Mouse (Mus musculus): ENCODE results near the gene Rsc1a1. TPM values are rescaled to one million over a fixed set of nuclear protein-coding genes. Genes with fewer than 3 reads are reported as not detected.
A peak's percentile ranks its signal among the peaks of the same experiment; 100 is the strongest.

Rsc1a1 gene
- total and polyA plus RNA-seq, 2 experiments from 2014 or later = 2.7 TPM; not detected in 1

GRCm38 (mm10) chr4:141708971-141709370 lies 23.6 kb upstream of the Rsc1a1 start:
- peaks cover 60% of the 10 kb centered on the region for H3K36me3 ChIP-seq (ENCODE audit: insufficient read depth, low read length)
- no peaks in the 10 kb centered on the region for H3K27me3 ChIP-seq (ENCODE audit: insufficient read depth, low read length)
- H3K4me1 ChIP-seq (ENCODE audit: insufficient read depth, low read length) = no peaks in the 10 kb centered on the region
- H3K27ac ChIP-seq (ENCODE audit: low read depth, low read length) = no peak overlapping the region
- TF ChIP-seq CTCF (IDR thresholded peaks at IDR 0.05) = no peak
- H3K9ac ChIP-seq (replicated peaks; ENCODE audit: low read length, poor library complexity, severe bottlenecking) = no peak overlapping the region
- DNase-seq (ENCODE audit: low spot score) = no peak
- whole genome bisulfite sequencing = 99% methylated on average over 2 of the region's 2 CpGs
- no peak overlapping the region for H3K4me2 ChIP-seq (ENCODE audit: low read depth, low read length, poor library complexity, severe bottlenecking)
- H3K9me3 ChIP-seq (ENCODE audit: low read length) = no peaks in the 10 kb centered on the region
- H3K4me3 ChIP-seq (ENCODE audit: low read depth, low read length) = no peak overlapping the region
- no peak for ATAC-seq (ENCODE audit: low FRiP score)

DNA sequence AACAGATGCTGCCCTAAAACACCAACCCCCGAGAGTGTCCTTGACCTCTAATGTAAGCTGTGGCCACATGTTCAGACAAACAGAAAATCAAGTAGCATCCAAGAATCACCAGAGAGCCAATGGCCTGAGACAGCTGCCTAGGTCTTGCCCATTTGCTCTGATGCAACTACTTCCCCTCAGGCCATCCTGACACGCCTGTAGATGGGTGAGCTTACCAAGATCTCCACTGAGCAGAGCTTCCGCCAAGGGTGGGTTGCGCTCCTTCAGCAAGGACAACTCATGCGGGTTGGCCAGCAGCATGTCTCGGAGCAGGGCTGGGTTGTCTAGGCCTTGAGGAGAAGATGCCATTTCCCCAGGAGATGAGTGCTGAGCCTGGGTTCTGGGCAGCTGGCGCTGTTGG lies 22.6 kb upstream of the Rsc1a1 start:
- Histone ChIP-seq H3K27me3 (ENCODE audit: insufficient read depth, low read length) (no peaks in the 10 kb centered on the region), H3K4me1 (ENCODE audit: insufficient read depth, low read length) (no peaks in the 10 kb centered on the region), H3K9me3 (ENCODE audit: low read length) (no peaks in the 10 kb centered on the region), H3K27ac (ENCODE audit: low read depth, low read length) (no peak overlapping the region), H3K4me3 (ENCODE audit: low read depth, low read length) (no peak overlapping the region), H3K36me3 (ENCODE audit: insufficient read depth, low read length) (peaks cover 60% of the 10 kb centered on the region), H3K4me2 (ENCODE audit: low read depth, low read length, poor library complexity, severe bottlenecking) (no peak overlapping the region), H3K9ac (replicated peaks; ENCODE audit: low read length, poor library complexity, severe bottlenecking) (no peak overlapping the region)
- DNase-seq (ENCODE audit: low spot score) = no peak
- WGBS = 97% methylated on average over 7 of the region's 7 CpGs
- TF ChIP-seq CTCF (IDR thresholded peaks at IDR 0.05) = no peak
- ATAC-seq (ENCODE audit: low FRiP score) = no peak

GRCm38 (mm10) chr4:141705331-141705730 lies 19.9 kb upstream of the Rsc1a1 start:
- no peak overlapping the region for H3K27ac ChIP-seq (ENCODE audit: low read depth, low read length)
- ATAC-seq (ENCODE audit: low FRiP score) = peak; percentile 31; the same call in 1 of the 2 replicates

GRCm38 (mm10) chr4:141704625-141705024 lies 19.2 kb upstream of the Rsc1a1 start:
- H3K36me3 ChIP-seq (ENCODE audit: insufficient read depth, low read length) = peaks cover 70% of the 10 kb centered on the region
- no peaks in the 10 kb centered on the region for H3K27me3 ChIP-seq (ENCODE audit: insufficient read depth, low read length)
- no peak overlapping the region for H3K27ac ChIP-seq (ENCODE audit: low read depth, low read length)
- no peak overlapping the region for H3K9ac ChIP-seq (replicated peaks; ENCODE audit: low read length, poor library complexity, severe bottlenecking)
- H3K4me3 ChIP-seq (ENCODE audit: low read depth, low read length) = no peak overlapping the region
- no peak for ATAC-seq (ENCODE audit: low FRiP score)
- H3K9me3 ChIP-seq (ENCODE audit: low read length) = no peaks in the 10 kb centered on the region
- TF ChIP-seq CTCF (IDR thresholded peaks at IDR 0.05) = no peak
- 87% methylated on average over 2 of the region's 2 CpGs for WGBS
- no peaks in the 10 kb centered on the region for H3K4me1 ChIP-seq (ENCODE audit: insufficient read depth, low read length)
- no peak overlapping the region for H3K4me2 ChIP-seq (ENCODE audit: low read depth, low read length, poor library complexity, severe bottlenecking)
- no peak for DNase-seq (ENCODE audit: low spot score)

More at GRCm38 (mm10) chr4:141705331-141705730, 19.9 kb upstream of the Rsc1a1 start:
- no peak overlapping the region for H3K4me2 ChIP-seq (ENCODE audit: low read depth, low read length, poor library complexity, severe bottlenecking)
- 64% methylated on average over 4 of the region's 4 CpGs for WGBS
- peak; percentile 90 for DNase-seq (ENCODE audit: low spot score)
- TF ChIP-seq CTCF (IDR thresholded peaks at IDR 0.05) = no peak
- H3K4me1 ChIP-seq (ENCODE audit: insufficient read depth, low read length) = no peaks in the 10 kb centered on the region
- H3K9me3 ChIP-seq (ENCODE audit: low read length) = no peaks in the 10 kb centered on the region
- no peak overlapping the region for H3K4me3 ChIP-seq (ENCODE audit: low read depth, low read length)
- peaks cover 66% of the 10 kb centered on the region for H3K36me3 ChIP-seq (ENCODE audit: insufficient read depth, low read length)
- no peaks in the 10 kb centered on the region for H3K27me3 ChIP-seq (ENCODE audit: insufficient read depth, low read length)
- no peak overlapping the region for H3K9ac ChIP-seq (replicated peaks; ENCODE audit: low read length, poor library complexity, severe bottlenecking)

- 98% methylated on average over 8 of the region's 8 CpGs for WGBS
- no peak overlapping the region for H3K4me2 ChIP-seq (ENCODE audit: low read depth, low read length, poor library complexity, severe bottlenecking)
- no peaks in the 10 kb centered on the region for H3K27me3 ChIP-seq (ENCODE audit: insufficient read depth, low read length)
- no peak for ATAC-seq (ENCODE audit: low FRiP score)
- no peaks in the 10 kb centered on the region for H3K4me1 ChIP-seq (ENCODE audit: insufficient read depth, low read length)
- no peak overlapping the region for H3K9ac ChIP-seq (replicated peaks; ENCODE audit: low read length, poor library complexity, severe bottlenecking)
- peaks cover 49% of the 10 kb centered on the region for H3K36me3 ChIP-seq (ENCODE audit: insufficient read depth, low read length)
- no peak for TF ChIP-seq CTCF (IDR thresholded peaks at IDR 0.05)
- H3K27ac ChIP-seq (ENCODE audit: low read depth, low read length) = no peak overlapping the region
- H3K4me3 ChIP-seq (ENCODE audit: low read depth, low read length) = no peak overlapping the region
- DNase-seq (ENCODE audit: low spot score) = no peak
- no peaks in the 10 kb centered on the region for H3K9me3 ChIP-seq (ENCODE audit: low read length)
These were observed 9.3 kb upstream of the Rsc1a1 start for GRCm38 (mm10) chr4:141694719-141695118.

- H3K36me3 ChIP-seq (ENCODE audit: insufficient read depth, low read length) = peaks cover 37% of the 10 kb centered on the region
- no peak for ATAC-seq (ENCODE audit: low FRiP score)
- H3K4me2 ChIP-seq (ENCODE audit: low read depth, low read length, poor library complexity, severe bottlenecking) = no peak overlapping the region
- no peak overlapping the region for H3K9ac ChIP-seq (replicated peaks; ENCODE audit: low read length, poor library complexity, severe bottlenecking)
- no peaks in the 10 kb centered on the region for H3K9me3 ChIP-seq (ENCODE audit: low read length)
- no peak for DNase-seq (ENCODE audit: low spot score)
- no peak overlapping the region for H3K4me3 ChIP-seq (ENCODE audit: low read depth, low read length)
- H3K27ac ChIP-seq (ENCODE audit: low read depth, low read length) = no peak overlapping the region
- TF ChIP-seq CTCF (IDR thresholded peaks at IDR 0.05) = no peak
- WGBS = 92% methylated on average over 8 of the region's 8 CpGs
- no peaks in the 10 kb centered on the region for H3K4me1 ChIP-seq (ENCODE audit: insufficient read depth, low read length)
- no peaks in the 10 kb centered on the region for H3K27me3 ChIP-seq (ENCODE audit: insufficient read depth, low read length)
These were observed 3.1 kb upstream of the Rsc1a1 start for GRCm38 (mm10) chr4:141688505-141688904.

All from midbrain, postnatal 0 days (tissue).